Mouse (Mus musculus): ENCODE measurements around the gene Ranbp9. TPM values are rescaled to one million over a fixed set of nuclear protein-coding genes. Genes with fewer than 3 reads are reported as not detected.

The Ranbp9 gene
- polyA plus RNA-seq (2016; fragmentation: Nextera tagmentation; extraction: Ambion mirVana): 6.8 and 8.6 TPM in 2 replicates

DNA sequence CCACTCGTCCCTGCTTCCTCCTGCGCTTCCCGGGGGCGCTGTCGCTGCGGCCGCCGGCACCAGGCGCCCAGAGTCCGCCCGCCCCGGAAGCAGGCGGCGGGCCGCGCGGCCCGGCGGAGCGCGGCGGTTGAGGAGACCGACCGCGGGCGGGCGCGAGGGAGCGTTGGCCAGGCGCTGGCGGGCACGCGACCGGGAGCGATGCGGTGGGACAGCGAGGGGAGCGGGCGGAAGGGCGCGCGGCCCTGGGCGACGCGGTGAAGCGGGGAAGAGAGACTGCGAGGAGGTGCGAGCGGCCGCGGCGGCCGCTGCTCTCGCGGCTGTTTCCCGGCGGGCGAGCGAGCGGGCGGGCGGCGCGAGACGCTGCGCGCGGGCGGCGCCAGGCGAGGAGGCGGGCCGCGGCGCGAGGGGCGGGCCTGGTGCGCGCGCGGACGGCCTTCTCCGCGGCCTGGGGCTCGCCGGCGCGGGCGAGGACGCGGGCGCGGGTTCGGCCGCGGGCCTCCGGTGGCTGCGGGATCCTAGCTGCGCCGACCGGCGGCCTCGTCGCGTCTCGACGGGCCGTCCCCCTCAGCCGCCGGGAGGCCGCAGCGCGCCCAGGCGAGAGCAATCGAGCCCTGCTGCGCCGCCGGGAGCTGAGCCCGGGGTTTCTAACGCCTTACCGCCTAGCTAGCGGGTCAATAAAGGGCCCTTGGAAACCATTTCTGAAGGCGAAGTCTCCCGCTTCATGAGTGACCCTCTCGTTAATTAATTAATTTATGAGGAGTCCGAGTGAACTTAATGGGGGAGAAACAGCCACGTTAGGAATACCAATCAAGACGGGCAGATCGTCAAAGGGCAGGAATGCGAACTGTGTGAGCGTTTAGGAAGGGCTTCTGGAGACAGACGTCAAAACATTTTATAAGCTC lies at the start of gene Ranbp9:
TSS of gene Ranbp9 (minus strand) at position 326 of the 902 bp plus-strand sequence.
- Histone ChIP-seq H3K4me1 (replicated peaks) (peaks cover 22% of the 10 kb centered on the region), H3K27ac (ENCODE audit: poor library complexity, severe bottlenecking) (peak within 1 kb of the TSS; percentile 100), H3K9ac (peak within 1 kb of the TSS; percentile 100), H3K36me3 (no peaks in the 10 kb centered on the region), H3K4me2 (peak within 1 kb of the TSS; percentile 85), H3K27me3 (replicated peaks) (no peaks in the 10 kb centered on the region), H3K4me3 (peak within 1 kb of the TSS; percentile 100), H3K9me3 (replicated peaks) (no peaks in the 10 kb centered on the region)
- 1% methylated on average over 121 of the region's 132 CpGs for WGBS
- peak; percentile 89 for ATAC-seq (ENCODE audit: insufficient number of reproducible peaks, low FRiP score)

GRCm38 (mm10) chr13:43530129-43530831 lies 49.2 kb upstream of the Ranbp9 start:
- peaks cover 47% of the 10 kb centered on the region for H3K4me1 ChIP-seq (replicated peaks)
- 32% methylated on average over 14 of the region's 14 CpGs for whole genome bisulfite sequencing
- no peak overlapping the region for H3K4me3 ChIP-seq
- H3K4me2 ChIP-seq: peak overlapping the region; percentile 27
- no peaks in the 10 kb centered on the region for H3K27me3 ChIP-seq (replicated peaks)
- H3K36me3 ChIP-seq: no peaks in the 10 kb centered on the region
- peak; percentile 60 for ATAC-seq (ENCODE audit: insufficient number of reproducible peaks, low FRiP score)
- peak overlapping the region; percentile 86 for H3K27ac ChIP-seq (ENCODE audit: poor library complexity, severe bottlenecking)
- no peaks in the 10 kb centered on the region for H3K9me3 ChIP-seq (replicated peaks)
- peak overlapping the region; percentile 0; the same call in 1 of the 2 replicates for H3K9ac ChIP-seq

DNA sequence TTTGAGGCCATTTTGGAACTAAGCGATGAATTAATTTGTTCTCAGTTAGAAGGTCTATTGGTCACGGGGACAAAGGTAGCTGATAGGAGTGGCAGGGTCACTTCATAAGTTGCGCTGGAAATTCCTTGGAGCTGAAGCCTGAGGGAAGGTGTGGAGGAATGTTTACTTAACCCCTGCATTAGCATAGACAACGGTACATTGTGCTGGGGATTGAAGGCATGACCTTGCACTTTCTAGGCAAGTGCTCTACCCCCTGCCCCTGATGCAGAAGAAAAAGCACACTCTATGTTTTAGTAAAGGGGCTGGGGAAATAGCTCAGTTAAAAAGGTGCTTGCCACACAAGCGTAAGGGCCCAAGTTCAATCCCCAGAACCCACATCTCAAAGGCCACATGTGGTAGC lies 45.2 kb upstream of the Ranbp9 start:
- no peak overlapping the region for H3K4me3 ChIP-seq
- no peaks in the 10 kb centered on the region for H3K36me3 ChIP-seq
- no peaks in the 10 kb centered on the region for H3K9me3 ChIP-seq (replicated peaks)
- ATAC-seq (ENCODE audit: insufficient number of reproducible peaks, low FRiP score): no peak
- H3K27me3 ChIP-seq (replicated peaks): no peaks in the 10 kb centered on the region
- no peak overlapping the region for H3K27ac ChIP-seq (ENCODE audit: poor library complexity, severe bottlenecking)
- WGBS: 72% methylated on average over 5 of the region's 5 CpGs
- no peak overlapping the region for H3K4me2 ChIP-seq
- H3K4me1 ChIP-seq (replicated peaks): peaks cover 58% of the 10 kb centered on the region
- no peak overlapping the region for H3K9ac ChIP-seq

GRCm38 (mm10) chr13:43525363-43526134 lies 44.5 kb upstream of the Ranbp9 start:
- no peak overlapping the region for H3K9ac ChIP-seq
- no peak overlapping the region for H3K4me3 ChIP-seq
- H3K27me3 ChIP-seq (replicated peaks): no peaks in the 10 kb centered on the region
- H3K4me2 ChIP-seq: no peak overlapping the region
- H3K4me1 ChIP-seq (replicated peaks): peaks cover 53% of the 10 kb centered on the region
- no peaks in the 10 kb centered on the region for H3K9me3 ChIP-seq (replicated peaks)
- peak overlapping the region; percentile 33 for H3K27ac ChIP-seq (ENCODE audit: poor library complexity, severe bottlenecking)
- 50% methylated on average over 16 of the region's 16 CpGs for WGBS
- H3K36me3 ChIP-seq: no peaks in the 10 kb centered on the region
- no peak for ATAC-seq (ENCODE audit: insufficient number of reproducible peaks, low FRiP score)

GRCm38 (mm10) chr13:43524491-43525362 lies 43.6 kb upstream of the Ranbp9 start:
- Histone ChIP-seq H3K4me1 (replicated peaks) (peaks cover 45% of the 10 kb centered on the region), H3K4me3 (no peak overlapping the region), H3K36me3 (no peaks in the 10 kb centered on the region), H3K9me3 (replicated peaks) (no peaks in the 10 kb centered on the region), H3K4me2 (peak overlapping the region; percentile 15; the same call in 1 of the 2 replicates), H3K27me3 (replicated peaks) (no peaks in the 10 kb centered on the region), H3K27ac (ENCODE audit: poor library complexity, severe bottlenecking) (peak overlapping the region; percentile 35; the same call in 1 of the 2 replicates), H3K9ac (no peak overlapping the region; the same call in 1 of the 2 replicates)
- 0 out of 2 replicates have a peak, but pooled peaks have one; percentile 22 for ATAC-seq (ENCODE audit: insufficient number of reproducible peaks, low FRiP score)
- 49% methylated on average over 16 of the region's 16 CpGs for WGBS

GRCm38 (mm10) chr13:43523906-43524480 lies 42.9 kb upstream of the Ranbp9 start:
- H3K9ac ChIP-seq: no peak overlapping the region
- no peak overlapping the region for H3K4me3 ChIP-seq
- H3K36me3 ChIP-seq: no peaks in the 10 kb centered on the region
- no peak for ATAC-seq (ENCODE audit: insufficient number of reproducible peaks, low FRiP score)
- H3K4me2 ChIP-seq: 0 out of 2 replicates have a peak overlapping the region, but pooled peaks have one; percentile 15
- peaks cover 38% of the 10 kb centered on the region for H3K4me1 ChIP-seq (replicated peaks)
- H3K27ac ChIP-seq (ENCODE audit: poor library complexity, severe bottlenecking): 0 out of 2 replicates have a peak overlapping the region, but pooled peaks have one; percentile 35
- no peaks in the 10 kb centered on the region for H3K9me3 ChIP-seq (replicated peaks)
- WGBS: 52% methylated on average over 7 of the region's 7 CpGs
- H3K27me3 ChIP-seq (replicated peaks): no peaks in the 10 kb centered on the region

DNA sequence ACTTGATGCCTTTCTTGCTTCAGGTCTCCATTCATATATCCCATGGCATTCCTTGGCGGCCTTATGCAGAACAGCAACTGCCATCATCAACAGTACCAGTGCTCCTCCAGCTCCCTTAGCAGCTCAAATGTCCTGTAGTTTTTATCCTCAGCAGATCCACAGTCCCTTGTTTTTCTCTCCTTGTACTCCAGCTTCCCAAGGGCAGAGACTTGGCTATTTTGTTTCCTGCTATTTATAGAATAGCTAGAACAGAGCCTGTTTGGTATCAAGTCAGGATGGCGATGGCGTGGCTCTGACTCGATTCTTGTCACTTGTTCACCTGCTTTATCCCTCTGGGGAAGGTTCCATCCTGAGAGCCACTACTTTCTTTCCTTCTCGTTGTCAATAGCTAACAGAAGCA lies 40.9 kb upstream of the Ranbp9 start:
- peak overlapping the region; percentile 44 for H3K27ac ChIP-seq (ENCODE audit: poor library complexity, severe bottlenecking)
- H3K4me3 ChIP-seq: no peak overlapping the region
- WGBS: 51% methylated on average over 5 of the region's 5 CpGs
- 0 out of 2 replicates have a peak, but pooled peaks cover 1% of the 10 kb centered on the region for H3K9me3 ChIP-seq (replicated peaks)
- no peak overlapping the region for H3K9ac ChIP-seq
- H3K27me3 ChIP-seq (replicated peaks): no peaks in the 10 kb centered on the region
- H3K36me3 ChIP-seq: no peaks in the 10 kb centered on the region
- no peak for ATAC-seq (ENCODE audit: insufficient number of reproducible peaks, low FRiP score)
- peaks cover 38% of the 10 kb centered on the region for H3K4me1 ChIP-seq (replicated peaks)
- no peak overlapping the region for H3K4me2 ChIP-seq

DNA sequence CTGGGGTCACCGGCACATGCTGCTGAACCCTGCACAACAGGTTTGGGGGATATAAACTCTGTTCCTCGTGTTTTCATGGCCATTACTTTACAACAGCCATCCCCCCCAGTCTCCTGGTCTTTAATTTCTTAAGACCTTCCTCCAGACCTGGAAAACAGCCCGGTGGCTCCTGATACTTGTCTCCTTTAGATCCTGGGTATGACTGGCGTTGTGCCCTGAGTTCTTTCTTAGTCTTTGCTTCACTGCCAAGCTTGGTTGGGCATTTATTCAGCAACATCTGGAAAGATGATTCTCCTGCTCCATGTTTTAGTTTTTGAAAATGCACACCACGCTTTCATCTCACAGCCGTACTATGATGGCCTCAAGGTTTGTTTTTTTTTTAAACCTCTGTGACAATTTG lies 38.2 kb upstream of the Ranbp9 start:
- WGBS: 79% methylated on average over 6 of the region's 6 CpGs
- no peak overlapping the region for H3K9ac ChIP-seq
- 0 out of 2 replicates have a peak, but pooled peaks cover 5% of the 10 kb centered on the region for H3K9me3 ChIP-seq (replicated peaks)
- ATAC-seq (ENCODE audit: insufficient number of reproducible peaks, low FRiP score): no peak
- no peak overlapping the region for H3K4me3 ChIP-seq
- no peak overlapping the region for H3K27ac ChIP-seq (ENCODE audit: poor library complexity, severe bottlenecking)
- H3K4me1 ChIP-seq (replicated peaks): peaks cover 20% of the 10 kb centered on the region
- H3K36me3 ChIP-seq: no peaks in the 10 kb centered on the region
- H3K4me2 ChIP-seq: no peak overlapping the region
- H3K27me3 ChIP-seq (replicated peaks): no peaks in the 10 kb centered on the region

- no peak overlapping the region for H3K4me3 ChIP-seq
- H3K36me3 ChIP-seq: no peaks in the 10 kb centered on the region
- no peaks in the 10 kb centered on the region for H3K27me3 ChIP-seq (replicated peaks)
- no peak overlapping the region for H3K9ac ChIP-seq
- 0 out of 2 replicates have a peak, but pooled peaks cover 5% of the 10 kb centered on the region for H3K9me3 ChIP-seq (replicated peaks)
- no peak overlapping the region for H3K27ac ChIP-seq (ENCODE audit: poor library complexity, severe bottlenecking)
- no peak for ATAC-seq (ENCODE audit: insufficient number of reproducible peaks, low FRiP score)
- 63% methylated on average over 8 of the region's 8 CpGs for WGBS
- no peak overlapping the region for H3K4me2 ChIP-seq
- H3K4me1 ChIP-seq (replicated peaks): peaks cover 13% of the 10 kb centered on the region
Measured at GRCm38 (mm10) chr13:43517371-43517770, 36.3 kb upstream of the Ranbp9 start.

All from heart, embryonic 12.5 days (tissue).